Mouse (Mus musculus) gastrocnemius, adult 18-20 months (tissue): ENCODE results near the gene Fubp1. TPM values are rescaled to one million over a fixed set of nuclear protein-coding genes. Genes with fewer than 3 reads are reported as not detected.
"Not testable (repeated sequence)": the region's sequence is repeated elsewhere in the genome, so short reads cannot be mapped to it uniquely, and the experiment has no call there.

ENCODE experiments used
- DNase-seq: peaks from one replicate; pipeline ENCODE4 v3.0.0; 2021; ENCODE audit warnings: low spot score
- total RNA-seq, 2 experiments: library from RNA; stranded (reverse); gene quantifications; 2 replicates each; pipeline ENCODE4 v1.2.3; 2021

The Fubp1 gene
- total RNA-seq, 2 experiments from 2014 or later = 21.6 to 31.6 TPM

- DNase-seq = peak; percentile 44
These were observed 17.8 kb upstream of the Fubp1 start for GRCm38 (mm10) chr3:152192238-152192931.

DNA sequence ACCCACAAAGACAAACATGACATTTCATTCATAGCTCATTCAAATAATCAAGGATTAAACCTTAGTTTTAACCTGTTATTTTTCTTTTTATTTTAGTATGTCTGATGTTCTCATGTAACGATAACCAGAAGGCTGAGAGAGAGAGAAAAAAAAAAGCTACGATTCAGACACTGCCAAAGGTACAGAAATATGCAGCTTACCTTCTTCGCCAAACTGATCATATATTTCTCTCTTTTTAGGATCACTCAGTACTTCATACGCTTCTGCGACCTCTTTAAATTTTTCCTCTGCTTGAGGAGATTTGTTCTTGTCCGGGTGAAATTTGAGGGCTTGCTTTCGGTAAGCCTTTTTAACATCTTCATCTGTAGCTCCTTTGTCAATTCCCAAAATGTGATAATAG lies 17.0 kb upstream of the Fubp1 start:
- no peak for DNase-seq

- peak; percentile 93 for DNase-seq
These were observed 16.6 kb upstream of the Fubp1 start for GRCm38 (mm10) chr3:152193635-152194097.

DNA sequence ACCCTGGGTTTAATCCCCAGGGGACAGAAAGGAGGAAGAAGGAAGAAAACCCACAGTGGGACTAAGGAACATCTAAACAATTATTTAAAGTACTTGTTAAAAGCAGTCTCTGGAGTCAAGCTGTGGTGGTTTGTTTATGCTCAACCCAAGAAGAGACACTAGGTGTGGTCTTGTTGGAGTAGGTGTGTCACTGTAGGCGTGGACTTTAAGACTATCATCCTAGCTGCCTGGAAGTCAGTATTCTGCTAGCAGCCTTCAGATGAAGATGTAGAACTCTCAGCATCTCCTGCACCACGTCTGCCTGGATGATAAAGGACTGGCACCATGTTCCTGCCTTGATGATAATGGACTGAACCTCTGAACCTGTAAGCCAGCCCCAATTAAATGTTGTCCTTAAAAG lies 13.0 kb upstream of the Fubp1 start:
- not testable (repeated sequence) for DNase-seq

DNA sequence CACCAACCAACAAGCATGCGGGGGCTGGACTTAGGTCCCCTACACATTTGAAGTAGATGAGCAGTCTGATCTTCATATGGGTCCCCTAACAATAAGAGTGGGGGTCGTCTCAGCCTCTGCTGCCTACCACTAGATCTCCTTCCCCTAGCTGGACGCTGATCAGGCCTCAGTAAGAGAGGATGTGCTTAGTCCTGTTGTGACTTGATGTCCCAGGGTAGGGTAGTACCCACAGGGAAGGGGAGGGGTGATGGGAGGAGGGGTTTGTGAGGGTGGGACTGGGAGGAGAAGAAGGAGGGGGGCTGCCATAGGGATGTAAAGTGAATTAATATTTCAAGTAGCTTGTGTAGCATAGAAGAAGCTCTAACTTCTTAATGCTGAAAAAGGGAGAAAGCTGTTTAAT lies 11.1 kb upstream of the Fubp1 start:
- no peak for DNase-seq

- DNase-seq = no peak
These were observed 9.0 kb upstream of the Fubp1 start for GRCm38 (mm10) chr3:152201181-152201580.

GRCm38 (mm10) chr3:152201651-152202050 lies 8.6 kb upstream of the Fubp1 start:
- DNase-seq = no peak

DNA sequence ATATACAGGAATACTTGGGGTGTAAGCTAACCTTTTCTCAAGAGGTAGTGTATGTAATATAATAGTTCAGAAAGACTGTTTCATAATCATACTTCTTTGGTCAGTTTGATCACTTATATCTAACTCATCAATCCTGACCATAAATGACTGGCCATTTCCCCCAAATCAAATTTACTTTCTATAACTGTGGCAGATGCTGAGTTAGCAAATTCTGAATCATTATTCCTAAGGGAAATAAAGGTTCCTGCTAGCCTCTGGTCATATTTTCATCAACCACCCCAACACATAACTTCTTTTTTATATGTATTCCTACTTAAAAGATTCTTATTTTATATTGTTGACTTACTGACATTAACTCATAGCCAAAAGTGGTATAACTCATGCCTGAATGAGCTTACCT lies 7.3 kb upstream of the Fubp1 start:
- no peak for DNase-seq

DNA sequence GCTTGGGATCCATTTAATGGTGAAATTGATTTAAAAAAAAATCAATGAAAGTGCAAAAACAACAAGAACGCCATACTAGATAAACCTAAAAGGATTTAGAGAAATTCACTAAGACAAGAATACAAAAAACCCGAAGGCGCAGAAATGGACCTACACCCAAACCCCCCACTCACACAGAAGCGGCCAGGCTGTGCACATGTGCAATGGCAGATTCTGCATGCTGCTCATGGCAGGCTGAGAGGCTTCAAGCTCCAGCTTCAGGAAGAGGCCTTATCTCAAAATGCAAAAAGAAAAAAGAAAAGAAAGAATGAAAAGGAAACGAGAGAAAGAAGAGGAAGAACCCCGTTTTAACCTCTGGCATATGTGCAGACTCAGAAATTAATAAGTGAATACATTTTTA lies 6.8 kb upstream of the Fubp1 start:
- no peak for DNase-seq

DNA sequence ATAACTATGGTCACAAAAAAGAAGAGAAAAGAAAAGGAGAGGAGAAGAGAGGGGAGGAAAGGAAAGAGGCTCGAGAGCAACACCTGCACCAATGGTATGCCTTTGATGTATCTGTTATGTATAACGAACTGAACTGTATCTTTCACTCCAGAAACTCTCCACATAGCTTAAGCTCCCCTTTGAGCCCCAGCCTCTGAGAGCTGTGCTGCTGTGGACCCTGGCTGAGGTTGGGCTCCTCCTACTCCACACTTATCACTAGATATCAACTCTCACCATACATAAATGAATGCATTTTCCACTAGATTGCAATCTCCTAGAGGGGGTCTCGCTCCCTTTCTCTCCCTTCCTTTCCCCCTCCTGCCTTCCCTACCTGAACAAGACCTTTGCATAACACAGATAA lies 6.2 kb upstream of the Fubp1 start:
- DNase-seq = no peak

DNA sequence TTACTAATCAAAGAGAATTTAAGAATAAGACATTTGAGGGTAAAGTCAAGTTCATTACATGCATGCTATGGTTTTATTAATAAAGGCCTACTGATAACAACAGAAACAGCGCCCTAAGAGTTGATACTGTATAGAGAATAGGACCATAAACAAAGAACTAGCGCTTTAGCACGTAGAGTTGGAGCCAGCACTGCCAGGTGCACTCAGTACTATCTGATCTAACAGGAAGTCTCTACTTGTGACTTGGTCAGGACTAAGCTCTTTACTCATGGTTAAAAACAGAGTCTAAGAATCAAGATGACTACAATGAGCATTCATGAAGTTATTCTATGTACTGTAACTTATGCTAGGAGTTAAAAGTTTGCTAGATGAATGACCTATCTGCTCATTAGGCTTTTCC lies 5.6 kb upstream of the Fubp1 start:
- no peak for DNase-seq

GRCm38 (mm10) chr3:152207156-152207555 lies 3.1 kb upstream of the Fubp1 start:
- no peak for DNase-seq

- DNase-seq = no peak
These were observed 1.9 kb upstream of the Fubp1 start for GRCm38 (mm10) chr3:152208096-152208885.

DNA sequence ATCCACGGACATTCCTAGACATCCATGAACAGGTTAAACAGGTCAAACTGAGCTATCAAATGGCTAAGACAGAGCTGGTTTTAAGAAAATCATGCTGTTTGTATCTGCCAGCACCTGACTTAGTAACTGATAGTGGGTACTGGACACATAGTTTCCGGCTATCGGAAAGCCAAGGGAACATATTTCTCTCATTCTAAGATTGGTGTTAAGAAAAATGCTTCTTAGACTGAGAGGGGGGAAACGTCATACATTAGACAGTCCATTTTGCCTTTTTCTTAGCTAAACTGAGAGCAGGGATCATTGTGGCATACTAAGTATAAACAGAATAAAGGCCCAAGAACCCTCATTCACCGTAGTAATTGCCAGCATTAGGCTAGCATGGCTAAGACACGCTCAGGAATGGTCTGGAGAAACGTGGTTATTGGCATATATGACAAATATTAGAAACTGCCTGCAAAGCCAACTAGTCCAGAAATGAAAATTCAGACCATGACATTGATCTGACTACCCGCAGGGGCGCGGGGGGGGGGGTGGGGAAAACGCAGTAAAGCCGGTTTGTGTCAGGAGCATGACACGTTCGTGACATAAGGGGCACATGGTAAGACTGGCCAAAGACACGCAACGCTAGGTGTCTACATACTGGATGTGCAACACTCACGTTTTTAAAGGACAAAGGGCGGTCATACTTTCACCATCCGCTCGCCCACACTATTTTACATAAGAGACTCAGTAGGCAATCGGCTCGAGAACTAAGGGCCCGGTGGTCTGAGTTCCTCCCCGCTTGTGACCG lies 850 bp upstream of the Fubp1 start:
- DNase-seq = peak; percentile 39

- peak; percentile 41 for DNase-seq
These were observed 638 bp downstream of the Fubp1 start for GRCm38 (mm10) chr3:152210728-152211391.

- no peak for DNase-seq
These were observed 1.6 kb downstream of the Fubp1 start for GRCm38 (mm10) chr3:152211731-152212279.

DNA sequence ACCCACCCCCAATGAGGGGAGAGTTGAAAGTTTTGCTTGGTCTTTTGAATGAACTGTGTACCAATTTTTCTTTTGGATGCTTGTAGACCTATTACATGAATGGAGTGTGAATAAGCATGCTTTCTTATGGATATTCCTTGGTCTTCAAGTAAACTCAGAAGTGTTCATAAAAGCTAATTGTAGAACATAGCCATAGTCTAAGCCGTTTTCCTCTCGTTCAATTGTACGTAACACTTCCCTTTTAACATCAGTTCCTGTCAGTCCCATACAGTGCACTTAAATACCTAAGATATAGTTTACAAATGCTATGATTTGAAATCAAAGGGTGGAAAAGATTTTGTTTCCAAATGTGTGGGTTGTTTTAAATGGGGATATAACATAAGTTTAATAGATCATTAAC lies 3.2 kb downstream of the Fubp1 start:
- no peak for DNase-seq

DNA sequence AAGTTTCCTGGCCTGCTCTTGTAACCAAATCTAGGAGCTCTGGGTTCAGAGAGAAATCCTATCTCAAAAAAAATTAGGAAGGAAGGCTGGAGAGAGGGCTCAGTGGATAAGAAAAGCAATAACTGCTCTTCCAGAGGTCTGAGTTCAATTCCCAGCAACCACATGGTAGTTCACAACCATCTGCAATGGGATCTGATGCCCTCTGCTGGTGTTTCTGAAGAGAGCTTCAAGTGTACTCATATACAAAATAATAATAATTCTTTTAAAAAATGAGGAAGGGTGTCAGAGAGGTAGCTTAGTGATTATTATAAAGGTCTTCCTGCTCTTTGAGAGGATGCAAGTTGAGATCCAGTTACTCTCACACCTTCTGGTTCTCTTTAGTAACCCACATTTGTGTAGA lies 14.7 kb downstream of the Fubp1 start:
- no peak for DNase-seq

- no peak for DNase-seq
These were observed 15.7 kb downstream of the Fubp1 start for GRCm38 (mm10) chr3:152225906-152226305.

GRCm38 (mm10) chr3:152228843-152229242 lies 18.6 kb downstream of the Fubp1 start:
- DNase-seq = no peak

GRCm38 (mm10) chr3:152229271-152229670 lies 19.0 kb downstream of the Fubp1 start:
- DNase-seq = no peak
